Mouse (Mus musculus): ENCODE data around the gene Mettl24.
"Not testable (repeated sequence)": the region's sequence is repeated elsewhere in the genome, so short reads cannot be mapped to it uniquely, and the experiment has no call there.

Gene Mettl24

DNA sequence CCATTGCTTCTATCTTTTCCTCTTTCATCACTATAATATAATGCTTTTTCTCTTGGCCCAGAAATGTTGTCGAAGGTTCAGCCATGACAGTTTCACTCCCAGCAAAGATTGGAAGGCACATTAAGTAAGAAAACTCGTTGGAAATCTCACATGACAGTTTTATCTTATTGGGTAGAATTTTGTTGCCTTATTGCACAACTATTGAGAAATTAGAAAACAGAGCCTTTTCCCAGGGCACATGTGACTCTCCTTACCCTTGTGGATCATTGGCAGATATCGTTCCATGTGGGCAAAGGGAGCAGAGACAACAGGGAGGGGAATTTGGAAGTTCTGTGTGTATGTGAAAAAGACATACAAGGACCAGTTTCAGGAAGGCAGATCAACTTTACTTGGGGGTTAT lies 107.3 kb downstream of the Mettl24 start:
- no peak for DNase-seq (ENCODE audit: inconsistent age in 2 of 2, low spot score in 1 of 2)

DNA sequence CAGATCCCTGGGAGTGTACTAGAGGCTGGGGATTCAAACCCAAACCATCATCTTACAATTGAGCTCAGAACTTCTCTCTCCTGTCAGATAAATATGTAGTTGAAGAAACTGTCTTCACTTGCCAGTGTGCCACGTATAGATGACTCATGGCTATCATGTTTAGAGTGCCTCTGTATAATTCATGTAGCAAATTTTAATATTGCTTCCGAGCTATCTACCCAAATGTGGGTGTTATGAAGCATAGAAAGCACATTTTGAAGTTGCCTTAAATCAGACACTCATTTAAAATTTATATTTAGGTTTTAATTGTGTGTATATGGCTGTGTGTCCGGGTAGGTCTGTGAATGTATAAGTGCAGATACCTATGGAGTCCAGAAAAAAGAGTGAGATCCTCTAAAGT lies 109.0 kb downstream of the Mettl24 start:
- no peak for DNase-seq (ENCODE audit: inconsistent age in 2 of 2, low spot score in 1 of 2)

DNA sequence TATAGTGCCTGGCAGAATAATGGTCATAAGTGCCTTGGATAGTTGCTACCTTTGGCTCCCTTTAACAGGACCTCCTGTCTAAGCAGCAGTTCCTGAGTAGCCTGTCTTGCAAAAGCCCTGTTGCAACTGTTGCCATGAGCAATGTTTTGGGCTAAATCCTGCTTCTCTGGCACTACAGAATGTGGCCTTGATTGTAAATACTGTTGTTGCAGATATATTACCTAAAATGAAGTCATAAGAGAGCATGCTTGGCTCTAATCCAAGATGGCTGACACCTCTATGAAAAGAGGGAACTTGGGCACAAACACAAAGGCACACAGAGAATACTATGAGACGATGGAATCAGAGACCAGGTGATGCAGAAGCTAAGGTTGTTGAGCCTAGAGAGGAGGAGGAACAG lies 122.1 kb downstream of the Mettl24 start:
- DNase-seq (ENCODE audit: inconsistent age in 2 of 2, low spot score in 1 of 2): peak; percentile 27 to 75

DNA sequence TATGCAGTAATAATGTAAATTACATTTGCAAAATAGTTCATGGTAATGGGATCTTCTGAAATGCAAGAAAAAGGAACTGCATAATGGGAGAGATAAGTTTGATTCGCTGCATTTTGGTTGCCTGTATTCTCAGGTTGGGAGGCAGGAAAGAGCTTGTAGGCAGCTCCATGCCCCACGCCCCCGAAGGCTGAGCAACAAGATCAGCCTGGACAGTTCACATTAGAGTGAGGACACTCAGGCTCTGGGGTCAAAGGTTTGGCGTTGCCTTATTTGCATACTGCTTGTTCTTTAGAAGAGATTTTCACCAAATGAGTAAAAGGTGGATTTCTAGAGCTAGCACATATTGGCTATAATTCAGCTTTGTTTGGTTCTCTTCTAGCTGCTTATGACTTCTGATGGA lies 123.1 kb downstream of the Mettl24 start:
- DNase-seq (ENCODE audit: inconsistent age in 2 of 2, low spot score in 1 of 2): no peak

DNA sequence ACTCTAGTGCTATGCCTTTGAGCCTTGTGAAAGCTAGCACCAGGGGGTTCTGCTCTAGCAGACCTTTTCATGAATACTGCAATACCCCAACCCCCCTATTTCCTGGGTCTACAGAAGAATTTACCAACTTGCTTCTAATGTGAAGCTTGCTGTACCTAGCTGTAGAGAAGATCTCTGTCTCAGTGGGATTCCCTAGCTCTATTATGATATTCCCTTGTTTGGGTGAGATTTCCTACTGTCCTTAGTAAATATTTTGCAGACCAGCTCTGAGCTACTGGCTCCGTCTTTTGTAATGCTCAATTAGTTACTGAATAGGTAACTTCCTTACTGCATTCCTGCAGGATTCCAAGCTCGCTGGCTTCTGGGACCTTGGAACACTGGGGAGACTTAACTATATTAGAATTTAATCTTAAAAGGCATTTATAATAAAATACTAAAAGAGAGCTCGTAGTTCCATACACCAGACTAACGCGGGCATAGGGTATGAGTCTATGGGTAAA lies 126.4 kb downstream of the Mettl24 start:
- DNase-seq (ENCODE audit: inconsistent age in 2 of 2, low spot score in 1 of 2): not testable (repeated sequence)

DNA sequence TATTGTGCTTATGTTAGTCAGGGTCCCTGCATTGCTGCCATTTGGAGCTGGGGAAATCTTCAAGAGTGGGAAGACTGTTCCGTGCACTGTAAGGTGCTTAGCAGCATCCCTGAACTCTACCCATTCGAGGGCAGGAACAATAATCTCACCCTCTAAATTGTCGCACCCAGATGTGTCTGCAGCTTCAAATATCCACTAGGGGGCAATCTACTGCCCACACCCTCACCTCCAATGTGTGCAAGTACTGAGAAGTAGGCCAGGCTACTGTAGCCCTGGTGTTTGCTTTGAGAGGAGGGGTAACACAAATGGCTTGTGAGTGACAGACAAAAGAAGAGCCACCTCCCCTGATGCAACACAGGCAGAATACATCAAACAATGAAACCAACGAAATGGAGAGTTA lies 130.5 kb downstream of the Mettl24 start:
- DNase-seq (ENCODE audit: inconsistent age in 2 of 2, low spot score in 1 of 2): no peak

DNA sequence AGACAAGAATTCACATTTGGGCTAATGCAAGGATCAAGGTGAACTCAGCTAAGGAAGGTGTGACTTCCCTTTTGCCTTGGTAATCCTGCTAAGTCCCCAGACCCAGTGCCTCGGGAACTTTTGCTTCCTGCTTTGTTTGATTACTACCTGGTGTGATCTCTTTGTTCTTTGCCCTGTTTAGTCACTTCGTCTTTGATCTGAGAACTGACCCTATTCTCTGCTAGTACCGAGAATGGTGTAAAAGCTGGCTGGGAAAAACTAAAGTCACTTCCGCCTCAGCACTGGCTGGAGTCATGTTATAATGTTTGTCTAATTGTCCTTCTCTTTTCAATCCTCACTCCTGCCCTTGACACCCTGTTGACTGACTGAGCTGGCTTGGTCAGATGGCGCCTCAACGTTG lies 133.4 kb downstream of the Mettl24 start:
- no peak for DNase-seq (ENCODE audit: inconsistent age in 2 of 2, low spot score in 1 of 2)

DNA sequence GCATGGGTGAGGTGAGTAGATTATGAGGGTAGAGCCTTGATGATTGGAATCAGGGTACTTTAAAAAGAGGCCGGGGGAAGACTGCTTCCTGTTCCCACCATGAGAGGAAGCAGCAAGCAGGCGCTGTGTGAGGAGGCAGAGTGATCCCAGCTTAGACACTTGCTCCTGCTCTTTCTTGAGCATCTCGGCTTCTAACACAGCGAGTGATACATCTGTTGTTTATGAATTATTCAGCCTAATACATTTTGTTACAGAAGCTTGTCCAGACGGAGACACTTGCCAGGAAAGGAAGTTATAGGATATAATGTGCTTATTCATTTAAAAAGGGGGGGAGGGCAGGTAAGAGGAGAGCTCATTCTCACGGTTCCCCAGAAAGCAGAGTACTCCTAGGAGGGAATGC lies 142.9 kb downstream of the Mettl24 start:
- no peak for DNase-seq (ENCODE audit: inconsistent age in 2 of 2, low spot score in 1 of 2)

DNA sequence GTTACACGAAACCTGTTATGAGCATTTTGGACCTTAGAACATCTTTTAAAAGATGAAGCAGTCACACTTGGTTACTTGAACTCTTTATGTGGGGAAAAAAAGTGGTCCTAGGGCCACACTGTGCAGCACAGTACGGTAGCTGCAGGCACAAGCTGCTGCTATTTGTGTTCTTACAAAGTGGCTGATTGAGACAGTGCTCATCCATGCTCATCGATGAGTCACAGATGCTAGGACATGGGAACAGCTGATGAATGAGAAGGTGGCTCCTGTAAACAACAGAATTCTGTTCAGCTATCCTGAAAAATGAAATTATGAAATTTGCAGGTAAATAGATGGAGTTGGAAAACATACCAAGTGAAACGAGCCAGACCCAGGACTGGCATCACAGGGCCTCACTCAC lies 144.6 kb downstream of the Mettl24 start:
- no peak for DNase-seq (ENCODE audit: inconsistent age in 2 of 2, low spot score in 1 of 2)

DNA sequence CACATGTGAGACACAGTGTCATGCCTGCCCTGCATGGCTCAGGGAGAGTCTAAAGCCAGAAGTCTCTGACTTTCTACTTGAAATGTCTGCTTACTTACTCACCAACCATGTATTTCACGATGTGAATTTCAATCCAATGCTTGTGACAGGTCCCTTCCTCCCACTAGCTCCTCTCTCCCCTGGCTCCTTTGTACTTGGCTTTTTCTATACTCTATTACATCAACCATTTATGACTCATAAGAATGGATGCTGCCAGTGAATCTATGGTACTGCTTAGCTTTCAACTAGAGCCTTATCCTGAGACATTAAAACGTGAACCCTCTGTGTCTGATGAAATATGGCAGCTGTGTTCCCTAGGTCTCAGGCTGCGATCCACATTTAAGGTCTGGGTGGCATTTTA lies 147.2 kb downstream of the Mettl24 start:
- no peak for DNase-seq (ENCODE audit: inconsistent age in 2 of 2, low spot score in 1 of 2)

DNA sequence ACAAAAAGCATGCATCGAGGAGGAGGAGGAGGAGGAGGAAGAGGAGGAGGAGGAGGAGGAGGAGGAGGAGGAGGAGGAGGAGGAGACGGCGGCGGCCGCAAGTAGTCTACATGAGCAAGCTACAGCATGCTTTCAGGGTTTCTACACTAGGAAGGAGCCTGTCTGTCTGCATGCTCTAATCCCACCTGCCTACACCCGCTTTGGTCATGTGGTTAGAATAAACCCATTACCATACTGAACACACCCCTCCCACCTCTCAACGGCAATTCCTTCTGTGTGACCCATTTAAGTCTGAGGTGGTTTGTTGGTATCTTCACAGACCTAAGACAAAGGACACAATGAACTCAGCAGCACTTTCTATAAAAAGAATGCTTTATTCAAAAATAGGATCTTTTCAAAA lies 148.2 kb downstream of the Mettl24 start:
- no peak for DNase-seq (ENCODE audit: inconsistent age in 2 of 2, low spot score in 1 of 2)

DNA sequence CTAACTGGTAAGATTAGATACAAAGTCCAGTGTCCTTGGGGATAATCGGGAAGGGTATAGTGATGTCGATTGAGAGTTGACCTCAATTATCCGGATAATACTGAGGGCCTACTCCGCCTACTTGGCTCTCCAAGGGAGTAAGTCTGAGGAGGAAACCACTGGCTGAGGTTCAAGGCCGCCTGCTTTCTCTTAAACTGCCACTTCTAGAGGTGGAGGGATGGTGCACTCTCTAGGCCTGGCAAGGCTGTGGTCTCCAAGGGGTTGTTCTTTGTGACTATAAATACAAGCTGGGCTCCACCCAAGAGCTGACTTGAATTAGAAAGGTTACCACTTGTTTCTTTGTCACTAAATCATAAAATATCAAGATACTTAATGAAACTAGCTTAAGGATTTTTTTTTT lies 157.0 kb downstream of the Mettl24 start:
- peak; percentile 27 to 63 for DNase-seq (ENCODE audit: inconsistent age in 2 of 2, low spot score in 1 of 2)

DNA sequence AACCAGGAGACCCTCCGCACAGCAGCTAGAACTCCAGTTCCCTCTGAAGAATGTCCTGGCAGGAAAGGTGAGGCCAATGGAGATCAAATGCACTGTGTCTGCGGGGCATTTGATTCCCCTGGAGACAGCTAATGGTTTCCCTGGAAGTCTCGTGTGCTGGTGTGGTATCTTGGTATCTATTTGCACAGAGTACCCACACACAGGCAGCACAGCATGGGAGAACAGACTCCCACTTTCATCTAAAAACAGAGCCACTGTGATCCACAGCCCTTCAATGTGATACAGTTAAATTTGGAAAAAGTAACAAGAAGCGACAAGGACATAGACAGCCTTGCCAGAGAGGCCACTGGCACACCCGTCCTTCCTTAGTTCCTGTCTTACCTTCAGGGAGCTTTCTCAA lies 160.8 kb downstream of the Mettl24 start:
- DNase-seq (ENCODE audit: inconsistent age in 2 of 2, low spot score in 1 of 2): no peak

DNA sequence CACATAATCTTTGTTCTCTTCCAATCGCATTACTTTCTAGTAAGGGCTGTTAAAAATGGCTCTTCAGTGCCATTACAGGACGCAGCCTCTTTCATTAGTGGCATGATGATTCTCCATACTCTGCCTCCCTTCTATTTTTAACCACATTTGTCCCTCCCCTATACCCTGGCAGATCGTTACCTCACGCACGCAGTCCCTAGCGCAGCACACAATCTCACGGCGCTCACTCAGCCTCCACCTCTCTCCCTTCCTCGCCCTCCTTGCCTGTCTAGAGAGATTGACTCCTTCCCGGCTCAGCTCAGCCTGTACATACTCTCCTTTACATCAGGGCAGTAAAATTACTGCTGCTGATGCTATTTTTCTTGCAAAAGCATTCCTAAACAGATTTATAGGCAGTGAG lies 161.5 kb downstream of the Mettl24 start:
- DNase-seq (ENCODE audit: inconsistent age in 2 of 2, low spot score in 1 of 2): no peak

DNA sequence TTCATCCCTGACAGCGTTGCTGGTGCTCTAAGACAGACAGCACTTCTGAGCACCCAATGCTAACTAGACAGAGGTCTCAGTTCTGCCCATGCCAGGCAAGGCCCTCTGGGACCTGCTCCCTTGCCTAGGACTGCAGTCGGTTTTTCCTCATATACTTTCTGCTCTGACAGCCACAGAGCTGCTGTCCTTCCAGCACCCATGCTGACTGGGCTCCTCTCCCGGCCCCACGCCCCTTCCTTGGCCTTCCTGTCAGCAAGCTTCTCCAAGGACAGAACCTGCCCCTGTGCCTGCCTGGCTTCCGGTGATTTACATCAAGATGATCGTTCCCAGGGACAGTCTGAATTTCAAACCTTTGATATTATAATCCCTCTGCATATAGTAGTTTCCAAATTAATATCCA lies 162.5 kb downstream of the Mettl24 start:
- peak in 1 of 2 experiments; percentile 32 for DNase-seq (ENCODE audit: inconsistent age in 2 of 2, low spot score in 1 of 2)

DNA sequence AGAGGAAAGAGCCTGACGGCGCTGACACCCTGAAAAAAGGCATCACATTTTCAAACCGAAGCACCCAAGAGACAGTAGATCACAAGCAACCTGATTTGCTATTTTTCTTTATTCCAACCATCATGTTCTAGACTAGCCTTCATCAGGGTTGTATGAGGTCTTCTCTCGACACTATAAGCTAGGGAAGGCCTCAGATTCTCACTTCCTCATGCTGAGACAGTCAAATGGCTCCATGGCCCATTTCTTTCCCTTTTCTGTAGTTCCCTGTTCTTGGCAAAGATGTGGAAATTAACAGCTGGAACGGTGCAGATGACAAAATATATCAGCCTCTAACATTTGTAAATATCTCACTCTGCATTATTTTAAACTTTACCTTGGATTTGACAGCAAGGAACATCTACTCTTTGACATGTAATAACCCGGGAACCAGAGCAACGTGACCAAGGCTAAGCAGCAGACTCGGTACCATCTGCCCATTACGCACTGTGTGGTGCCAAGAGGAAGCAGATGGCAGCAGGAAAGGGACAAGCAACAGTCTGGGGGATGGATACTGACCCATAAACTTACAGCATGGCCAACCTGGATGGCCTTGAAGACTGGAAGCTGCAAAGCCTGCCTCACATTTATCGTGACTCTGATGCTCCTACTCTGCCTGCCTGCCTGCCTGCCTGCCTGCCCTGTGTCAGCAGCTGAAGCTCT lies 164.2 kb downstream of the Mettl24 start:
- no peak for DNase-seq (ENCODE audit: inconsistent age in 2 of 2, low spot score in 1 of 2)

DNA sequence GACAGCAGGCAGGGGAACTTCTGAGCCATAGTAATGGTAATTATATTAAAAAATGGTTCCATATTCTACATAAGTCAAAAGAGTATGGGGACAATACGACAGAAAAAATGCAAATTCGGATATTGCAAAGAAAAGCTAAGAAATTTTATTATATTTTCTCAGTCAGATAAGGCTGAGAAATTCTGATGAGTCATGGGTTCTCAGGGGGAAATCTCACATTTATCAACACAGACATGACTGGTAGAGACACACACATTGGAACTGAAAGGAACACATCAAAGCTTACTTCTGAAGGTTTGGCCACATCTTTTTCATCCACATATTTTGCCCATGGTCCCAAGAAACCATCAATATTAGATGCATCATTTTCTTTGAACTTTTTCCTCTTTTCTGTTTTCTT lies 167.6 kb downstream of the Mettl24 start:
- peak in 1 of 2 experiments; percentile 46 for DNase-seq (ENCODE audit: inconsistent age in 2 of 2, low spot score in 1 of 2)

DNA sequence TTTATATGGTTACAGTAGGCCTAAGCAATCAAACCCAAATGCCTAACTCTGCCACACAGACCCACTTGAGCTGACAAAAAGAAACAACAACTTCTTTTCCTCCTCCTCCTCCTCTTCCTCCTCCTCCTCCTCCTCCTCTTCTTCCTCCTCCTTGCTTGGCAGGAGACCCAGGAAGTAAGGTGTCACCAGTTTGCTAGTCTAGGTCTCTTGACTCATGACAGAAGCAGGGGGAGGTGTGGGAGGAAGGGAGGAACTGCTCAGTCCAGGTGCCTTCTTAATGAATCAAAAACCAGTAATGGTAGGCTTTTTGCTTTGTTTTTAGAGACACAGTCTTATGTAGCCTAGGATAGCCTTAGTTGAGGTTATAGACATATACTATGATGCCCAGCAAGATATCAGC lies 168.1 kb downstream of the Mettl24 start:
- DNase-seq (ENCODE audit: inconsistent age in 2 of 2, low spot score in 1 of 2): no peak

DNA sequence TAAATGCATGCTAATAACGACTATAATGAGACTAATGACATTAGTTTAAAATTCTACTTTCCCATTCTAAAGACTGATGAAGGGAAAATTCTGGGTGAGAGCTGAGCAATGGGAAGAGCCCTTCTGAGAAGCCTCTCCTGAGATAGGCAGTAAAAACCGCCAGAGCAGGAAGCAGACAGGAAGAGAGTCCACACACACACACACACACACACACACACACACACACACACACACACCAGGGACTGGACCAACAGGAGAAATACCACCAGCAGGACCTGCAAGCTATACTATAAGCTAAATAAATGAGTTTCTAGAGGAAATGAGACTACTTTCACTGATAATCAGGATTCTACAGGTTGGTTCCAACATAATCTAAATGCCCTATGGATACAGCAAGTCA lies 172.5 kb downstream of the Mettl24 start:
- no peak for DNase-seq (ENCODE audit: inconsistent age in 2 of 2, low spot score in 1 of 2)

DNA sequence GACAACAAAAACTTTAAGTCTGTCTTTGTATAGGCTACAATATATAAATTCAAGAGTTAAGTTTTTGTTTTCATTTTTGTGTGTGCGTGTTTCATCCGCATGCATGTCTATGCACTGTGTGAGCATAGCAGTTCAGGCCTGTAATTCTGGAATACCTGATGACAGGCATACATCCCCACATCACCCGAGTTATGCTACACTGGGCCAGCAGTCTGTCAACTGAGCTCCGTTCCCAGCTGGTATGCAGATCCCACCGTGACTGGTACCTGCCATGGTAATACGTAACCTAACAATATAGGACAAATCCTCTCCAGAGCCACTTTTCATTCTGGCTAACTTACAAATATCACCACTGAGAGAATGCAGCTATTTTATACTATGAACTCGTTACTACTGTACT lies 173.6 kb downstream of the Mettl24 start:
- DNase-seq (ENCODE audit: inconsistent age in 2 of 2, low spot score in 1 of 2): no peak

DNA sequence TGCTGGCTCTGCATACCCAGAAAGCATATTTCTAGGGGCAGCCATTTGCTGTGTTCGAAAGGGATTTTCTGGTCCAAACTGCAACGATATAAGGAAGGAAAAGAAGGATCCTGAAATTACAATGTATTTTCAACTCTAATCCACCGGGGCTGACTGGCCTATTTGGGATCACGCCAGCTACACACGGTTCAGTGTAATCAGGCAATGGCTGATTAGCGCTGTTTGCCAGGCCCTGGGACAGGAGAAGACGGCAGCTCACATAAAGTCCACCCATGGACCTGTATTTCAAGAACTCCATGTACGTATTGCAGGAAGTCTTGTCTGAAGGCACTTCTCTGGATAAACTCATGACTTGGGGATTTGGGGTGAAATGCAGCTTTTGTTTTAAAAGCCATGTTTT lies 174.5 kb downstream of the Mettl24 start:
- DNase-seq (ENCODE audit: inconsistent age in 2 of 2, low spot score in 1 of 2): no peak
